Mouse (Mus musculus): ENCODE results near the gene Bcl6.

DNA sequence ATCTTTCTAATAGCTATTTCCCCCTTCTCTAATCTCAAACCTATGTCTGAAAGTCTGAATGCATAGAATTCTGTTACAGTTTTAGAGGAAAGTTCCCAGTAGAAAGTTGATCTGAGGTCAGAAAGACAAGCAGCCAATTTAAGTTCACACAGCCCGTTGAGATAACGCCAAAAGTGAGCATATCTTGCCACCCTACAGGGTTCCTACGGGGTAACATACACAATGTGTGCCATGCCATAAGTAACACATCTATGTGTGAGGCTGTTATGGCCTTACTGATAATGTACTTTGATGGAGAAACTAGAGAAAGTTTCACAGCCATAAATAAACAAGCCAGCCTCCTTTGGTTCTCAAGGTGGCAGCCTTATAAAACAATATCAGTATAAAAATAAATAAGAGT, 25.7 kb upstream of the Bcl6 start:
- TF ChIP-seq GATA1 (IDR thresholded peaks at IDR 0.05; ENCODE audit: low read length), result no peak
- TF ChIP-seq TAL1 (IDR thresholded peaks at IDR 0.05; ENCODE audit: low read length), result no peak
